Mouse (Mus musculus): ENCODE data around the gene Shh. TPM values are rescaled to one million over a fixed set of nuclear protein-coding genes. Genes with fewer than 3 reads are reported as not detected.

Gene Shh
- polyA plus RNA-seq, 1 experiment from 2014 or later = 4.6 TPM

DNA sequence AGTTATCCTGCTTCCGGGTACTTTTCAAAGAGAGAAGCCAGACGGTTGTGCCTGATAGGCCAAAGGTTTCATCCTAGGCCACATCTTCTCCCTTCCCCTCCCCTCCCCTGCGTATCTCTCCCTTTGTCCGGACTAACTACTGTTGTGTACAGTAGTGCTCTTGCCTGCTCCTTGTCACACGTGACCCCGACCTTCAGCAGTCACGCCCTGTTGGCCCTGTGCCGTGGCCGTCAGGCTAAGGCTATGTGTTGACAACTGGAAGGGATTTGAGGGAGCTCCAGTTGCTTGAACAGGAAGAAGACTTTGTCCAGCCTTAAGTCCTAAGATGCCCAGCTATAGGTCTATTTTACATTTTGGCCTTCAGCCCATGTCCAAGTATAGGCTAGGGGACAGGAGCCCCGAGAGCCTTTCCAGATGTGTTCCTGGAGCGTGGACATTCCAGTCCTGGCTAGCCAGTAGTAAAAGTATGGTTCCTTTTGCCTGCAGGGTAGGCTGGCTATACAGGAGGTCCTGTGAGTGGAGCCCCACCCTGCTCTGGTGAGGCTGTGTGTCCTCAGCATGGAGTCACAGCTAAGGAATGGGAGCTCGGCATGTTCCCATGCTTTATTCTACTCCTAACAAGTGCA is 47.3 kb downstream of the Shh start:
- ATAC-seq (ENCODE audit: insufficient number of reproducible peaks, insufficient read depth, low FRiP score, low read depth) = no peak; the same call in 1 of the 2 replicates
- WGBS = 83% methylated on average over 12 of the region's 12 CpGs
- H3K36me3 ChIP-seq (ENCODE audit: control insufficient read depth, insufficient read depth, low read length) = peaks cover 32% of the 10 kb centered on the region
- H3K4me2 ChIP-seq (replicated peaks; ENCODE audit: low read depth, low read length) = no peak overlapping the region
- H3K27ac ChIP-seq (ENCODE audit: low read length) = no peak overlapping the region
- no peak overlapping the region for H3K9ac ChIP-seq (replicated peaks; ENCODE audit: low read depth, low read length)
- no peaks in the 10 kb centered on the region for H3K4me1 ChIP-seq (ENCODE audit: control insufficient read depth, insufficient read depth, low read length)
- H3K27me3 ChIP-seq (ENCODE audit: control insufficient read depth, insufficient read depth, low read length) = no peaks in the 10 kb centered on the region
- no peak overlapping the region for H3K4me3 ChIP-seq (ENCODE audit: low read depth, low read length)
- H3K9me3 ChIP-seq (ENCODE audit: control insufficient read depth, low read depth, low read length) = no peaks in the 10 kb centered on the region

DNA sequence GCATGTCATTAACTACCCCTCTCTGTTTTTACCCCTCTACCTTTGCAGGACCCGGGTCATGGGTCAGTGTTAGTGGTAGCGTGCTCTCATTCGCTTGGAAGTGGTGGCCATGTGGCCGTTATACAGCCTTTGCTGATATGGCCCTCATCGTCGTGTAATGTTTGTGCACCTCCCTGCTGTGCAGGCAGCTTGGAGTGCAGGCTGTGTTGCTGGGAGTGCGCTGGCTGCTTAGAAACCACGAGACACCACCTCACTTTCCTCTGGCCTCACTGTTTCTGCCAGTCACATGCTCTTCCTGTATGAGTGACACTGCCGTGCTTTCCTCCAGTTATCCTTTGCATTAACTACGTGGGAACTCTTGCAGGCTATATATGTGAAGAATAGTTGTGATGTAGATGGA is 48.3 kb downstream of the Shh start:
- Histone ChIP-seq H3K9ac (replicated peaks; ENCODE audit: low read depth, low read length) (no peak overlapping the region), H3K27ac (ENCODE audit: low read length) (no peak overlapping the region), H3K4me1 (ENCODE audit: control insufficient read depth, insufficient read depth, low read length) (no peaks in the 10 kb centered on the region), H3K9me3 (ENCODE audit: control insufficient read depth, low read depth, low read length) (no peaks in the 10 kb centered on the region), H3K27me3 (ENCODE audit: control insufficient read depth, insufficient read depth, low read length) (no peaks in the 10 kb centered on the region), H3K4me2 (replicated peaks; ENCODE audit: low read depth, low read length) (no peak overlapping the region), H3K36me3 (ENCODE audit: control insufficient read depth, insufficient read depth, low read length) (peaks cover 42% of the 10 kb centered on the region), H3K4me3 (ENCODE audit: low read depth, low read length) (no peak overlapping the region)
- WGBS = 86% methylated on average over 10 of the region's 10 CpGs
- ATAC-seq (ENCODE audit: insufficient number of reproducible peaks, insufficient read depth, low FRiP score, low read depth) = no peak

DNA sequence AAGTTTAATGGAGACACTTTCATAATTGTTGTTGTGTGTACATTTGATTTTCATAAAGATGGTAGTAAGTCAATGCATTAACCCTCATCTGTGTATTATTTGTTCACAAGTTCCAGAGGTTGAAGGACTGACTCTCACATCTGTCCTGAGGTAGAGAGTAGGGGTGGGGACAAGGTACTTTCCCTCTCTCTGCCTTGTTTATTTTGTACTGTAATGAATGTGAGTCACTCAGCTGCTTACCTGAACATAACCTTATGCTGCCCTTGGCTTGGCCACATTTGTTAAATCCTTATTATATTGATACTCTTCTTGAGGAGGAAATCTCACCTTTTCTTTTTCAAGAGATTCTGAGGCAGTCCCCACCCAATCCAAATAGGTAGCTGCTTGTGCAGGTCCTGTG is 51.0 kb downstream of the Shh start:
- no peaks in the 10 kb centered on the region for H3K9me3 ChIP-seq (ENCODE audit: control insufficient read depth, low read depth, low read length)
- H3K27ac ChIP-seq (ENCODE audit: low read length) = no peak overlapping the region
- no peak for ATAC-seq (ENCODE audit: insufficient number of reproducible peaks, insufficient read depth, low FRiP score, low read depth)
- no peak overlapping the region for H3K9ac ChIP-seq (replicated peaks; ENCODE audit: low read depth, low read length)
- H3K4me2 ChIP-seq (replicated peaks; ENCODE audit: low read depth, low read length) = no peak overlapping the region
- H3K27me3 ChIP-seq (ENCODE audit: control insufficient read depth, insufficient read depth, low read length) = no peaks in the 10 kb centered on the region
- no peak overlapping the region for H3K4me3 ChIP-seq (ENCODE audit: low read depth, low read length)
- H3K4me1 ChIP-seq (ENCODE audit: control insufficient read depth, insufficient read depth, low read length) = no peaks in the 10 kb centered on the region
- peaks cover 62% of the 10 kb centered on the region for H3K36me3 ChIP-seq (ENCODE audit: control insufficient read depth, insufficient read depth, low read length)

DNA sequence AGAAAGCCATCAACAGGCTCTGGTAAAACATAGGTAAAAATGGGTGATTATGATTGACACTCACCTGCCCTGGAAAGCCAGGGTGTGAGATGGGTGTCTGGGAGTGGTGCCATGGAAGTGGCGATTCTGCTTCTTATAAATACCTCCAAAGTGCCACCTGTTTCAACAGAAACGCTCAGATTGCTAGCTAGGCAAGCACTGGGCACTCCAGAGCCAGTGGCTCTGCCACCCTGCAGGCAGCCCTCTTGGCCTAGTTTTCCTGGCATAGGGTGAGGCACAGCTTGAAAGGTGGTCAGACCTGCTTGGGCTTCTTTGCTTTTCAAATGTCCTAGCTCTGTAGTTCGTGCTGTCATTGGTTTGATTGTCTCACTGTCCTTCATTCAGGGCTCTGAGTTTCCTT is 53.0 kb downstream of the Shh start:
- Histone ChIP-seq H3K4me2 (replicated peaks; ENCODE audit: low read depth, low read length) (no peak overlapping the region), H3K36me3 (ENCODE audit: control insufficient read depth, insufficient read depth, low read length) (peaks cover 65% of the 10 kb centered on the region), H3K27ac (ENCODE audit: low read length) (no peak overlapping the region), H3K9ac (replicated peaks; ENCODE audit: low read depth, low read length) (no peak overlapping the region), H3K9me3 (ENCODE audit: control insufficient read depth, low read depth, low read length) (no peaks in the 10 kb centered on the region), H3K4me1 (ENCODE audit: control insufficient read depth, insufficient read depth, low read length) (no peaks in the 10 kb centered on the region), H3K27me3 (ENCODE audit: control insufficient read depth, insufficient read depth, low read length) (no peaks in the 10 kb centered on the region), H3K4me3 (ENCODE audit: low read depth, low read length) (no peak overlapping the region)
- 83% methylated on average over 3 of the region's 3 CpGs for WGBS
- ATAC-seq (ENCODE audit: insufficient number of reproducible peaks, insufficient read depth, low FRiP score, low read depth) = no peak

GRCm38 (mm10) chr5:28413533-28413932 is 53.5 kb downstream of the Shh start:
- no peaks in the 10 kb centered on the region for H3K9me3 ChIP-seq (ENCODE audit: control insufficient read depth, low read depth, low read length)
- WGBS = 83% methylated on average over 5 of the region's 5 CpGs
- H3K36me3 ChIP-seq (ENCODE audit: control insufficient read depth, insufficient read depth, low read length) = peaks cover 63% of the 10 kb centered on the region
- ATAC-seq (ENCODE audit: insufficient number of reproducible peaks, insufficient read depth, low FRiP score, low read depth) = no peak
- no peaks in the 10 kb centered on the region for H3K27me3 ChIP-seq (ENCODE audit: control insufficient read depth, insufficient read depth, low read length)
- no peak overlapping the region for H3K27ac ChIP-seq (ENCODE audit: low read length)
- no peaks in the 10 kb centered on the region for H3K4me1 ChIP-seq (ENCODE audit: control insufficient read depth, insufficient read depth, low read length)
- no peak overlapping the region for H3K4me3 ChIP-seq (ENCODE audit: low read depth, low read length)
- no peak overlapping the region for H3K9ac ChIP-seq (replicated peaks; ENCODE audit: low read depth, low read length)
- H3K4me2 ChIP-seq (replicated peaks; ENCODE audit: low read depth, low read length) = no peak overlapping the region

DNA sequence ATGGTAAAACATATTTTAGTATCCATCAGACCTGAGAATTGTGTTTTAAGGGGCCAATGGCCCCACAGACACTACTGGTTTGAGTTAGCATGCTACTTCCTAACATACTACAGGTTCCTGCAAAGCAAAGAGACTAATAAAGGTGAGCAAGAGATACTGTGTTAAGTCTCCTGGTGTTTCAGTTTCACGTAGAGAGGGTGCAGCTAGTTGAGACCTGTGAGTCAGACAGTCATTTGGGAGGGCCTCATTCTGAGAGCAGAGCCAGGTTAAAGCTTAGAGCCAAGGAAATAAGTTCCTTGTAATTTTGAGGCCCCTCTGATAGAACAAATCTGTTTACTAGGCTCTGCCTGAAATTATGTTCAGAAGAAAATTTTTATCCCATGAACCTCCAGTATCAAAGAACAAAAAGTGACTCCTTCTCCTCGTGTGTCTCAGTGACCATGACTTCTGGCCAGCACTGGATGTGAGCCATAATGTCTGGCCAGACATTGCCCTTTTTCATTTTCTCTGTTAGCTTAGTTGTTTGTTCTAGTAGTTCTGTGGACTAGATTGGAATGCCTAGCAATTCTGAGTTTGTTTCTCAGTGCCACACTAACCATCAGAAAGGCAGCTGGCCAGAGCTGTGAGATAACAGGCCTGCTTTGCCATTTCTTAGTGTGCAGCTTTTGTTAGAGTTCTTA is 54.9 kb downstream of the Shh start:
- 93% methylated on average over 2 of the region's 2 CpGs for WGBS
- Histone ChIP-seq H3K27ac (ENCODE audit: low read length) (no peak overlapping the region), H3K9ac (replicated peaks; ENCODE audit: low read depth, low read length) (no peak overlapping the region)

More for the DNA sequence above, 54.9 kb downstream of the Shh start:
- Histone ChIP-seq H3K9me3 (ENCODE audit: control insufficient read depth, low read depth, low read length) (no peaks in the 10 kb centered on the region), H3K4me1 (ENCODE audit: control insufficient read depth, insufficient read depth, low read length) (no peaks in the 10 kb centered on the region), H3K27me3 (ENCODE audit: control insufficient read depth, insufficient read depth, low read length) (no peaks in the 10 kb centered on the region), H3K36me3 (ENCODE audit: control insufficient read depth, insufficient read depth, low read length) (peaks cover 61% of the 10 kb centered on the region), H3K4me3 (ENCODE audit: low read depth, low read length) (no peak overlapping the region), H3K4me2 (replicated peaks; ENCODE audit: low read depth, low read length) (no peak overlapping the region)
- ATAC-seq (ENCODE audit: insufficient number of reproducible peaks, insufficient read depth, low FRiP score, low read depth) = no peak

Other genes starting within 250 kb of the Shh start
- not detected in 2 replicates for gene Cnpy1, start 221.4 kb downstream of the Shh start, polyA plus RNA-seq (2014; fragmentation: Nextera tagmentation; extraction: Ambion mirVana)
- gene Rbm33, start 150.1 kb downstream of the Shh start, polyA plus RNA-seq (2014; fragmentation: Nextera tagmentation; extraction: Ambion mirVana) = 26.4 and 27.4 TPM in 2 replicates